Mouse (Mus musculus): Measurements from ENCODE around the gene Gramd1a. TPM values are rescaled to one million over a fixed set of nuclear protein-coding genes. Genes with fewer than 3 reads are reported as not detected.

Gene Gramd1a
- polyA plus RNA-seq (2016; fragmentation: Nextera tagmentation; extraction: Ambion mirVana) = 185 and 202 TPM in 2 replicates

DNA sequence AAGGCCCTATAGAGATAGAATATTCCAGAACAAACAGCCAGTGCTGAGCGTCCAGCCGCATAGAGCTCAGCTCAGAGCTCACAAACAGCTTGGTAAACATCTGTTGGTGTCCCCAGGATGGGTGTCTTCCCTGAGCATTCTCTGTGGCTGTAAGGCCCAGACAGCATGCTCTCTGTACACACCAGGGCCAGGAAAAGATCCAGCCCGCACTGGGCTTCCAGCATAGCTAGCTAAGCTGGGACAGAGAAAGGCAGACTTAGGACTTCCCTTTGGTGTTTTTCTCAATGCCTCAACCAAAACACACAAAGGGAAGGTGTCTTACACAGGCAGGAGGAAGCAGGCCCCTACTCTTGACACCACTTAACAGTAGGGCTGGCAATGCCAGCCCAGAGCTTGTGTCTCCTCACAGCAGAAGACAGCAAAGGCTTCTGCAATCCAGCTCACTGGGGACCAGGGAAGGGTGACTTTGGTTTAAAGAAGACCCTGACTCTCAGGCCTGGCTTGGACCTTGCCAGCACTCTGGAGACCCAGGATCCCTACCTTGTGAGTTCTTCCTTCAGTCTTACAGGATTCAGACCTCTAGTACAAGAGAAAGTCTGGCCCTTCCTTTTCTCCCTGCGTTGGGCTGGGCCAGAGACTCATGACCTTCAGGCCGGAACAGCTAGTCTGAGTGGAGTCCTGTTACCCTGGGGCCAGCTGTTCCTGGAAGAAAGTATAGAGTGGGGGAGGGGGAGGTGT is at the start of gene Gramd1a:
Gene Gramd1a, minus strand, starts transcription at position 601 of the 738 bp plus-strand sequence.
- no peak within 1 kb of the TSS; the same call in 1 of the 2 replicates for H3K4me2 ChIP-seq (replicated peaks)
- no peaks in the 10 kb centered on the region for H3K9me3 ChIP-seq (replicated peaks)
- no peak within 1 kb of the TSS for H3K27ac ChIP-seq
- no peak within 1 kb of the TSS for H3K4me3 ChIP-seq
- peaks cover 13% of the 10 kb centered on the region for H3K4me1 ChIP-seq
- 63% methylated on average over 5 of the region's 5 CpGs for WGBS
- no peak for ATAC-seq (ENCODE audit: low FRiP score)
- H3K9ac ChIP-seq = no peak within 1 kb of the TSS
- no peaks in the 10 kb centered on the region for H3K36me3 ChIP-seq
- H3K27me3 ChIP-seq = no peaks in the 10 kb centered on the region

DNA sequence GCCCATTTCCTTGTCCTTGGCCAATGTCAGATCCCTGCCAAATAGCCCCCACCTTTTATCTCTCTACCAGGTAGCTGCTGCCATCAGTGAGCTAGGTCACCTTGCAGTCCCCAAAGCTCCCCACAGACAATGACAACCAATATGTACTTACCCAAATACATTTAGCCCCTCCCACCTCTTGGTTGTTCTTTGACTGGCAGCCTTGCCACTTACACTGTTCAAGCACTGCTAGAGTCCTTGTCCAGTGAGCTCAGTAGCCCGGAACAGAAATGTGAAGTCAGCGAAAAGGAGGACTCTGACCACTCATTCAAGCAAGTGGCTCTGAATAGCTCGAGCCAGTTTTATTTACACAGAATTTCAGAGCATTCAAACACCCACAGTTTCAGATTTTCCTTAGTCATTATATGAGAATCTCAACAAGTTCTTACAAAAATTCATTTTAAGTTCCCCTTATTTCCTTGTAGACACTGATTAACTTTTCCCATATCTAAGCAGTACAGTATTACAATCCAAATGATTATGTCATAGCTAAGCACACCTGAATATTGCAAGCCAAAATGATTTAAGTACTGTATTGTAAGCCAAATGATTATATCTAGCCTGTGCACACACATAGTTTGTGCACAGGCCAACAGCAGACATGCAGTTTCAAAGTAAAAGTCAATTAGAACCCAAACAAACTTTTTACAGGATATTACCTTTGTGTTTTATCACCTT is 40.1 kb upstream of the Gramd1a start:
- Histone ChIP-seq H3K27ac (no peak overlapping the region), H3K36me3 (no peaks in the 10 kb centered on the region), H3K4me2 (replicated peaks) (no peak overlapping the region), H3K27me3 (no peaks in the 10 kb centered on the region), H3K9me3 (replicated peaks) (no peaks in the 10 kb centered on the region), H3K4me1 (no peaks in the 10 kb centered on the region), H3K9ac (no peak overlapping the region), H3K4me3 (no peak overlapping the region)
- ATAC-seq (ENCODE audit: low FRiP score) = no peak
- 75% methylated on average over 3 of the region's 3 CpGs for WGBS

DNA sequence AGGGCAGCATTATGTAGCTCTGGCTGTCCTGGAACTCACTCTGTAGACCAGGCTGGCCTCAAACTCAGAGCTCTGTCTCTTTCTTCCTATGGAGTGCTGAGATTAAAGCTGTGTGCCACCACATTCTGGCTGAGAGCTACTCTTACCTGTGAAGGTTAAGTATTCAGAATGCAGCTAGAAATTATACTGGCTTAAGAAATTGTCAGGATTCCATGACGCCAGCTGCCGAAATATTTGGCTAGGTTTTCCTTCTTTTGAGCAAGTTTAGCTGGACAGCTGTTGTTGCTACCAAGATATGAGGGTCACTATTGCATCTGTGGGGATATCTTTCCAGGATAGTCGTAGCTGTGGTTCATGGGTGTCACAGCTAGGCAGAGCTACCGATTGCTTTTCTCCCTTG is 29.0 kb upstream of the Gramd1a start:
- 85% methylated on average over 4 of the region's 4 CpGs for WGBS
- no peak for ATAC-seq (ENCODE audit: low FRiP score)
- Histone ChIP-seq H3K9ac (no peak overlapping the region), H3K36me3 (no peaks in the 10 kb centered on the region), H3K9me3 (replicated peaks) (no peaks in the 10 kb centered on the region), H3K4me3 (no peak overlapping the region), H3K4me1 (no peaks in the 10 kb centered on the region), H3K27ac (no peak overlapping the region), H3K4me2 (replicated peaks) (no peak overlapping the region), H3K27me3 (no peaks in the 10 kb centered on the region)

GRCm38 (mm10) chr7:31182863-31183262 is 27.2 kb upstream of the Gramd1a start:
- Histone ChIP-seq H3K36me3 (no peaks in the 10 kb centered on the region), H3K27ac (no peak overlapping the region), H3K4me2 (replicated peaks) (no peak overlapping the region), H3K4me1 (no peaks in the 10 kb centered on the region), H3K27me3 (peaks cover 6% of the 10 kb centered on the region; the same call in 1 of the 2 replicates), H3K4me3 (no peak overlapping the region), H3K9ac (no peak overlapping the region), H3K9me3 (replicated peaks) (no peaks in the 10 kb centered on the region)
- 48% methylated on average over 2 of the region's 2 CpGs for WGBS
- no peak for ATAC-seq (ENCODE audit: low FRiP score)

GRCm38 (mm10) chr7:31176886-31177763 is 21.4 kb upstream of the Gramd1a start:
- Histone ChIP-seq H3K27me3 (peaks cover 10% of the 10 kb centered on the region; the same call in 1 of the 2 replicates), H3K4me2 (replicated peaks) (peak overlapping the region; percentile 36), H3K4me1 (no peaks in the 10 kb centered on the region), H3K9me3 (replicated peaks) (no peaks in the 10 kb centered on the region), H3K9ac (no peak overlapping the region), H3K27ac (no peak overlapping the region), H3K4me3 (no peak overlapping the region), H3K36me3 (no peaks in the 10 kb centered on the region)
- ATAC-seq (ENCODE audit: low FRiP score) = peak; percentile 70
- 33% methylated on average over 22 of the region's 22 CpGs for WGBS

- WGBS = 87% methylated on average over 3 of the region's 3 CpGs
- H3K27me3 ChIP-seq = peaks cover 10% of the 10 kb centered on the region; the same call in 1 of the 2 replicates
- ATAC-seq (ENCODE audit: low FRiP score) = no peak
- no peak overlapping the region for H3K4me2 ChIP-seq (replicated peaks)
- no peaks in the 10 kb centered on the region for H3K4me1 ChIP-seq
- H3K27ac ChIP-seq = no peak overlapping the region
- no peak overlapping the region for H3K4me3 ChIP-seq
- no peaks in the 10 kb centered on the region for H3K9me3 ChIP-seq (replicated peaks)
- H3K9ac ChIP-seq = no peak overlapping the region
- H3K36me3 ChIP-seq = no peaks in the 10 kb centered on the region
Observed at GRCm38 (mm10) chr7:31175096-31175495, 19.4 kb upstream of the Gramd1a start.

GRCm38 (mm10) chr7:31174466-31174865 is 18.8 kb upstream of the Gramd1a start:
- Histone ChIP-seq H3K36me3 (no peaks in the 10 kb centered on the region), H3K27me3 (peaks cover 10% of the 10 kb centered on the region; the same call in 1 of the 2 replicates), H3K27ac (no peak overlapping the region), H3K9ac (no peak overlapping the region), H3K4me3 (no peak overlapping the region), H3K4me1 (no peaks in the 10 kb centered on the region), H3K9me3 (replicated peaks) (no peaks in the 10 kb centered on the region), H3K4me2 (replicated peaks) (no peak overlapping the region)
- 81% methylated on average over 8 of the region's 8 CpGs for WGBS
- no peak for ATAC-seq (ENCODE audit: low FRiP score)

DNA sequence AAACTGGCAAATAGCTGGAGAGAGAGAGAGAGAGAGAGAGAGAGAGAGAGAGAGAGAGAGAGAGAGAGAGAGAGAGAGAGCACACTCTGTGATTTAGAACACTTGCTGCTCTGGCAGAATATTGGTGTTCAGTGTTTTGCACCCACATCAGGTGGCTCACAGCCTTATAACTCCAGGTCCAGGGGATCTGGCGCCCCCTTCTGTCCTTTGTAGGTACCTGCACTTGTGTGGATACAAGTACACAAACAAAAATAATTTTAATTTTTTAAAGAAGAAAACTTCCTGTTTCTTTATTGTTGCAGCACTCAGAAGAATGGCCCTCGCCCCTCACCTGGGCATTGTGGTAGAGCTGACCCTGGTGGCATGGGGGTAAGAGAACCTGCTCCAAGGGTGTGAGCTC is 16.5 kb upstream of the Gramd1a start:
- 15% methylated on average over 2 of the region's 2 CpGs for WGBS
- no peak for ATAC-seq (ENCODE audit: low FRiP score)
- H3K4me2 ChIP-seq (replicated peaks) = no peak overlapping the region
- no peaks in the 10 kb centered on the region for H3K4me1 ChIP-seq
- no peaks in the 10 kb centered on the region for H3K36me3 ChIP-seq
- H3K9me3 ChIP-seq (replicated peaks) = no peaks in the 10 kb centered on the region
- H3K27me3 ChIP-seq = no peaks in the 10 kb centered on the region
- H3K9ac ChIP-seq = no peak overlapping the region
- no peak overlapping the region for H3K4me3 ChIP-seq
- H3K27ac ChIP-seq = no peak overlapping the region

DNA sequence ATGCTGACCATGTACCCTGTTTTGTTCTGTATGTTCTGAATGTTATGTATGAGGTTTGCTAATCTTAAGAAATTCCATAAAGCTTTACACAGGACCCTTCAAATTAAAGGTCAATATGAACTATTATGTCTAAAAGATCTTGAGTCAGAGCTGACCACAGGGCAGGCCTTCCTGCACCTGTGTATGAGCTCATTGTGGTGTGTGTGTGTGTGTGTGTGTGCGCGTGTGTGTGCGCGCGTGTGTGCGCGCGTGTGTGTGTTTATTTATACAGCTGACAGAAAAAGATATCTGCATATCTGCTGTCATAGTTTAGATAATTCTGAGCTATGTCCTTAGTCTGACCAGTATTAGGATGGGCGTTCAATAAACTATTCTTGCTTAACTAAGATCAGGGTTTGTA is 14.8 kb upstream of the Gramd1a start:
- H3K36me3 ChIP-seq = no peaks in the 10 kb centered on the region
- H3K27ac ChIP-seq = no peak overlapping the region
- H3K4me2 ChIP-seq (replicated peaks) = no peak overlapping the region
- WGBS = 94% methylated on average over 9 of the region's 9 CpGs
- H3K4me1 ChIP-seq = no peaks in the 10 kb centered on the region
- no peak overlapping the region for H3K4me3 ChIP-seq
- H3K27me3 ChIP-seq = no peaks in the 10 kb centered on the region
- no peak for ATAC-seq (ENCODE audit: low FRiP score)
- no peak overlapping the region for H3K9ac ChIP-seq
- peaks cover 5% of the 10 kb centered on the region; the same call in 1 of the 2 replicates for H3K9me3 ChIP-seq (replicated peaks)

DNA sequence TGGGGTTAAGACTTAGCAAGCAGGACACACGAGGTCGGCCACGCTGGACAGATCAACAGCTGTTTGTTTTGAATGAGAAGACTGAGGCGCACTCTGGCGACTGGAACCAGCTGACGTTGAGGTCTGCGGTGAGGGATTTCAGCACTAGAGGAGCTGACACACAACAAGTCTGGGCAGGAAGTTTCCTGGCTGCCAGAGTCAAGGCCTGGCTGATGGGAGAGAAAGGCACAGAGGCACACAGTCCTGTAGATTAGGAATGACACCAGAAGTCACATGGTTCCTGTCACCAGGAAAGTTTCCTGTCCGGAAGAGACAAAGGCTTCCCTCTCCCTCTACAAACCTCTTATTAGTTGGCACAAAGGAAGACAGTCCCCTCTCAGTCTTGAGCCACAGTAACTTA is 12.7 kb upstream of the Gramd1a start:
- no peak overlapping the region for H3K4me2 ChIP-seq (replicated peaks)
- no peak overlapping the region for H3K9ac ChIP-seq
- H3K4me3 ChIP-seq = no peak overlapping the region
- H3K27me3 ChIP-seq = no peaks in the 10 kb centered on the region
- H3K36me3 ChIP-seq = no peaks in the 10 kb centered on the region
- H3K27ac ChIP-seq = no peak overlapping the region
- no peak for ATAC-seq (ENCODE audit: low FRiP score)
- WGBS = 63% methylated on average over 8 of the region's 8 CpGs
- peaks cover 5% of the 10 kb centered on the region; the same call in 1 of the 2 replicates for H3K9me3 ChIP-seq (replicated peaks)
- H3K4me1 ChIP-seq = no peaks in the 10 kb centered on the region

DNA sequence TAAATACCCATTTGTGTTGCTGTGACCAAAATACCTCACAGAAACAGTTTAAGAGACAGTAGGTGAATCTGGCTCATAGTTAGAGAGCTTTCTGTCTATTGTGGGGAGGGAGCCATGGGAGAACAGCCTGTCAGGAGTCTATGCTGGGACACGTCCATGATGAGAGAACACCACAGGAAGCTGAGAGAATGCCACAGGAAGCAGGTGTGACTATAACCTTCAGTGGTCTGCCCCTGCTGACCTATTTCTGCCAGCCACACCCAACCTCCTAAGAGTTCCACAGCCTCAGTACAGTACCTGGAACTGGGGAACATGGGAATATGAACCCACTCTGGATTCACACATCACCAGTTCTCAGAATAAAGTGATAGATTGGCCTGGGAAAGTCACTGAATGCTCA is 9.1 kb upstream of the Gramd1a start:
- WGBS = 70% methylated on average over 1 of the region's 1 CpGs
- no peak for ATAC-seq (ENCODE audit: low FRiP score)
- H3K27ac ChIP-seq = no peak overlapping the region

More for the DNA sequence above, 9.1 kb upstream of the Gramd1a start:
- no peaks in the 10 kb centered on the region for H3K27me3 ChIP-seq
- no peaks in the 10 kb centered on the region for H3K36me3 ChIP-seq
- H3K4me2 ChIP-seq (replicated peaks) = no peak overlapping the region
- H3K9ac ChIP-seq = no peak overlapping the region
- H3K4me1 ChIP-seq = no peaks in the 10 kb centered on the region
- peaks cover 5% of the 10 kb centered on the region; the same call in 1 of the 2 replicates for H3K9me3 ChIP-seq (replicated peaks)
- H3K4me3 ChIP-seq = no peak overlapping the region

Data from hindbrain, embryonic 12.5 days (tissue).